Mouse (Mus musculus) limb, embryonic 11.5 days (tissue): ENCODE results near the gene Ephb2. TPM values are rescaled to one million over a fixed set of nuclear protein-coding genes. Genes with fewer than 3 reads are reported as not detected.

Experiments used
- ATAC-seq: fragments of 200-750 bp; cut with Nextera tagmentation; 2 replicates; pipeline ENCODE4 v1.8.0; 2017; ENCODE audit warnings: low read depth; ENCODE audit not compliant: insufficient number of reproducible peaks, low FRiP score, low TSS enrichment
- DNase-seq: peaks from one replicate; pipeline ENCODE4 v3.0.0-alpha.2; 2015; ENCODE audit warnings: low spot score
- H3K27ac ChIP-seq: fragments of 300-500 bp; sonication (generic); replicated peaks from 2 replicates; pipeline ENCODE4 v1.5.1; 2014; ENCODE audit warnings: low read depth, mild to moderate bottlenecking, low read length
- H3K27me3 ChIP-seq: fragments of 300-500 bp; sonication (generic); 2 replicates; pipeline ENCODE4 v1.6.1; 2014; ENCODE audit warnings: mild to moderate bottlenecking, low read length, mixed read lengths; ENCODE audit not compliant: control insufficient read depth, insufficient read depth
- H3K36me3 ChIP-seq: fragments of 300-500 bp; sonication (generic); 2 replicates; pipeline ENCODE4 v1.6.1; 2014; ENCODE audit warnings: mild to moderate bottlenecking, low read length, moderate library complexity, mixed read lengths; ENCODE audit not compliant: control insufficient read depth, insufficient read depth
- H3K4me1 ChIP-seq: fragments of 300-500 bp; sonication (generic); 2 replicates; pipeline ENCODE4 v1.6.1; 2014; ENCODE audit warnings: low read length, mixed read lengths; ENCODE audit not compliant: control insufficient read depth, insufficient read depth
- H3K4me2 ChIP-seq: fragments of 300-500 bp; sonication (generic); 2 replicates; pipeline ENCODE4 v1.6.1; 2014; ENCODE audit warnings: low read depth, mild to moderate bottlenecking, moderate library complexity; ENCODE audit not compliant: severe bottlenecking
- H3K4me3 ChIP-seq: fragments of 300-500 bp; sonication (generic); 2 replicates; pipeline ENCODE4 v1.5.1; 2014; ENCODE audit warnings: low read depth, low read length
- H3K9ac ChIP-seq: fragments of 300-500 bp; sonication (generic); 2 replicates; pipeline ENCODE4 v1.6.1; 2014; ENCODE audit warnings: mild to moderate bottlenecking, low read length
- H3K9me3 ChIP-seq: fragments of 300-500 bp; sonication (generic); 2 replicates; pipeline ENCODE4 v1.6.1; 2016; ENCODE audit warnings: low read length; ENCODE audit not compliant: control insufficient read depth
- WGBS: fragments of 180-500 bp; shearing (Covaris S2); extraction: QIAGEN DNeasy Blood & Tissue Kit; methylation state at CpG from one replicate; pipeline ENCODE4 v1.1.7; 2014; 5-methylcytosine and 5-hydroxymethylcytosine counted together
- polyA plus RNA-seq: library from polyadenylated mRNA; unstranded; fragments of >200 nt; fragmentation: Nextera tagmentation; extraction: Ambion mirVana; gene quantifications from 2 replicates; pipeline ENCODE4 v1.2.1, GENCODE M21; 2014

Ephb2 gene
- polyA plus RNA-seq = 12.5 and 16.2 TPM in 2 replicates

DNA sequence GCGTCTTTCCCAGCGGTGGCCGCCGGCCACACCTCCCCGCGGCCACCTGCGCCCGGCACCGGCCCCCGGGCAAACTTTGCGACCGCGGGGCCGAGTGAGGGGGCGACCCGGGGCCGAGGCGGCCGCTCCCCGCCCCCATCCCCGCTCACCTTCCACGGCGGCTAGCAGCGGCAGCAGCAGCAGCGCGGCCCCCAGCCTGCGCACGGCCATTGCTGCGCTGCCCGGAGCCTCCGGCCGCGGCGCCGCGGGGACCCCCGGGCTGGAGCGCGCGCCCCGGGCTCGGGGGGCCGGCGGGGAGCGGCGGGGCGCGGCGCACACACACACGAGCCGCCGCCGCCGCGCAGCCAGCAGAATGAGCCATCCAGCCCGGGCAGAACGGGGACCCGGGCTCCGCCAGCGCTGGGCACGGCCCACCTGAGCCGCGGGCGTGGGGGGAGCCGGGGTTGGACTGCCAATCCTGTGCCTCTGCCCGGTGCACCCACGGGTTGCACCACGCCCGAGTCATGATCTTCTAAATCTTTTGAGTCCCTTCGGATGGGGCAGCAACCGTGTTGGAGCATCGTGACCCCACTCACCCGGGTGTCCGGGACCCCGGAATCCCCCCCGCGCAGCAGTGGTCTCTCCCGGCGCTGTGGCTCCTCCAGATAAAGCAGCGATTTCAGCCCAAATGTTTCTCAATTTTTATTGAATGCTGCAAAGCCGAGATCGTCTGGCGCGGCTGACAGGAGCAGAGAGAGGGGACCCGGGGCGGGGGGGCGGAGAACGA, at the start of gene Ephb2:
Ephb2 (minus strand) TSS at position 368 of the 766 bp plus-strand sequence.
- Histone ChIP-seq H3K4me3 (peak within 1 kb of the TSS; percentile 83), H3K9me3 (no peaks in the 10 kb centered on the region), H3K27ac (peak within 1 kb of the TSS; percentile 68), H3K4me1 (peaks cover 36% of the 10 kb centered on the region), H3K36me3 (no peaks in the 10 kb centered on the region), H3K27me3 (peaks cover 17% of the 10 kb centered on the region), H3K4me2 (peak within 1 kb of the TSS; percentile 89), H3K9ac (peak within 1 kb of the TSS; percentile 86)
- DNase-seq (peak; percentile 88), ATAC-seq (peak; percentile 73)
- WGBS = under 1% methylated on average over 72 of the region's 88 CpGs

DNA sequence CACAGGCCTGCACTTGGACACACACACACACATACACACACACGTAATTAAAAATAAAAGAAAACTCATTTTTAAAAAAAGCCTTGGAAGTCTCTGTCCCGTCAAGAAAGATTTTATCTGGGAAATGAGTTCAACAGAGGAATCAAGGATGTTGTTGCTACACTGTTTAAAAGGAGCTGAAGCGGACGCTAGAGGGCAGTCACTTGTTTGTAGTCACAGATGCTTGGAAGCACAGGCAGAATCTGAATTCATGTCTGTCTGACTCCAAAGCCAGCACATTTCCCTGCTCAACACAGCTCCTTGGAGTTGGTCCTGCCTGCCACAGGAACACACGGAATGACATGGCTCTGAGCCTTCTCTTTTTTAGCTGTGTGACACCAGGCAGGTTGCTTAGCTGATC, 42.8 kb upstream of the Ephb2 start:
- H3K36me3 ChIP-seq = no peaks in the 10 kb centered on the region
- no peak overlapping the region for H3K4me2 ChIP-seq
- H3K9ac ChIP-seq = no peak overlapping the region
- H3K4me3 ChIP-seq = no peak overlapping the region
- H3K27me3 ChIP-seq = no peaks in the 10 kb centered on the region
- no peak for DNase-seq
- ATAC-seq = no peak
- WGBS = 23% methylated on average over 5 of the region's 5 CpGs
- H3K27ac ChIP-seq = no peak overlapping the region
- H3K9me3 ChIP-seq = no peaks in the 10 kb centered on the region
- no peaks in the 10 kb centered on the region for H3K4me1 ChIP-seq

GRCm38 (mm10) chr4:136878171-136878570, 42.4 kb upstream of the Ephb2 start:
- no peaks in the 10 kb centered on the region for H3K4me1 ChIP-seq
- H3K9ac ChIP-seq = no peak overlapping the region
- no peak overlapping the region for H3K4me3 ChIP-seq
- no peaks in the 10 kb centered on the region for H3K36me3 ChIP-seq
- no peaks in the 10 kb centered on the region for H3K9me3 ChIP-seq
- ATAC-seq = no peak
- no peak for DNase-seq
- H3K27me3 ChIP-seq = no peaks in the 10 kb centered on the region
- WGBS = 42% methylated on average over 8 of the region's 8 CpGs
- H3K4me2 ChIP-seq = no peak overlapping the region
- H3K27ac ChIP-seq = no peak overlapping the region

GRCm38 (mm10) chr4:136876971-136877370, 41.2 kb upstream of the Ephb2 start:
- H3K27ac ChIP-seq = no peak overlapping the region
- no peak overlapping the region for H3K4me2 ChIP-seq
- H3K9me3 ChIP-seq = no peaks in the 10 kb centered on the region
- no peak overlapping the region for H3K9ac ChIP-seq
- H3K36me3 ChIP-seq = no peaks in the 10 kb centered on the region
- DNase-seq (peak; percentile 75), ATAC-seq (no peak)
- no peaks in the 10 kb centered on the region for H3K4me1 ChIP-seq
- no peak overlapping the region for H3K4me3 ChIP-seq
- WGBS = 20% methylated on average over 7 of the region's 7 CpGs
- no peaks in the 10 kb centered on the region for H3K27me3 ChIP-seq

DNA sequence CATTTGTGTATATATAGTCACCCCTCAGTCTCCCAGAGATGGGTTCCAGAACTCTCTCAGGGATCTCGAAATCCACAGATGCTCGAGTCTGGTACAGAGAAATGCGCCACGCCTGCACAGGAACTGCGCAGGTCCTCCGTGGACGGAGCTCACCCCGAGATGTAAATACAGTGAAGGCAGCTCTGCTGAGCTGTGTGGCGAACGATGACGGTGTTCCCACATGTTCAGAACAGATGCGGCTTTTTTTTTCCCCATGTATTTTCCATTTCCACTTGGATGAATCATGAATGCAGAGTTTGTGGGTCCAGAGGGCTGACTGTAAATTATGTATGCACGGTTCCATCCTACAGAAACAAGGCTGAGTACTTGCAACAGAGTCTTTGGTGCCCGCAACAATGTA, 39.2 kb upstream of the Ephb2 start:
- H3K4me3 ChIP-seq = no peak overlapping the region
- ATAC-seq (no peak), DNase-seq (no peak)
- no peak overlapping the region for H3K27ac ChIP-seq
- H3K4me1 ChIP-seq = no peaks in the 10 kb centered on the region
- H3K4me2 ChIP-seq = no peak overlapping the region
- H3K9ac ChIP-seq = no peak overlapping the region
- H3K36me3 ChIP-seq = no peaks in the 10 kb centered on the region
- 92% methylated on average over 14 of the region's 14 CpGs for WGBS
- no peaks in the 10 kb centered on the region for H3K9me3 ChIP-seq
- no peaks in the 10 kb centered on the region for H3K27me3 ChIP-seq

DNA sequence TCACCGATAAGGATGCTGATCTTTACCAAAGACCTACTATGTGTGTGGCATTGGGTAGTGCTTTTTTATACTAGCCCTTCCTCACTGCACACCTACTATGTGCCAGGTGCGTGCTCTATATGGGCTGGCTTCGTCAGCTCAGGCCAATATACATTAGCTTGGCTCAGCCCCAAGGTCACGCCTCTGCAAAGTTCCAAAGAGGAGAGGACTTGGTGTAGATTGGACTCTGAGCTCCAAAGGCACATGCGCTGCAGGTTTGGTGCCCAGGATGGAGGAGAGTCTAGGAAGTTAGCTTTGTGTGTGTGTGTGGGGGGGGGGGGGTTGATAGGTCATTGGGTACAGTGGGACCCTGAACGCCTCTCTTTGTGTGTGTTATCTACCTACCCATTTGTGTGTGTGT, 32.6 kb upstream of the Ephb2 start:
- no peaks in the 10 kb centered on the region for H3K27me3 ChIP-seq
- ATAC-seq (no peak), DNase-seq (no peak)
- H3K9ac ChIP-seq = no peak overlapping the region
- no peak overlapping the region for H3K4me3 ChIP-seq
- H3K27ac ChIP-seq = no peak overlapping the region
- WGBS = 83% methylated on average over 6 of the region's 6 CpGs
- no peak overlapping the region for H3K4me2 ChIP-seq
- H3K4me1 ChIP-seq = peaks cover 8% of the 10 kb centered on the region
- H3K36me3 ChIP-seq = no peaks in the 10 kb centered on the region
- no peaks in the 10 kb centered on the region for H3K9me3 ChIP-seq

- ATAC-seq = no peak
- no peaks in the 10 kb centered on the region for H3K9me3 ChIP-seq
Observed at GRCm38 (mm10) chr4:136867690-136868345, 32.0 kb upstream of the Ephb2 start.

DNA sequence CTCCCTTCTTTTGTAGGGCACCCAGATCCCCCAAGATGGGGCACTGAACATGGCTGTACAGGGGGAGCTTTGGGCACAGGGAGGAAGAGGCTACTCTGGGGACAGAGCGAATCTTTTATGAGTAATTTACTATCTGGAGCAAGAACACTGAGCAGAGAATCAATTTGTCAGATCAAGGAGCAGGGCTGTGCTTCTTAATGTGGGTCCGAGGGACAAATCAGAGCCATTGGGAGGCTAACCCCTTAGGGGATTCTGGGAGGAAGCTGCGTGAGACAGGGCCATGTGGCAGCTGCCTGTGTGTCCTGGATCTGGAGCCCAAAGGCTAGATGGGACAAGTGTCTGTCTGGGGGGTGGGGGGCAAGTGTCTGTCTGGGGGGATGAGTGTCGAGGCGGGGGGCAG, 29.7 kb upstream of the Ephb2 start:
- Histone ChIP-seq H3K9ac (no peak overlapping the region), H3K4me3 (no peak overlapping the region), H3K27ac (no peak overlapping the region), H3K27me3 (no peaks in the 10 kb centered on the region), H3K4me1 (peaks cover 13% of the 10 kb centered on the region), H3K36me3 (no peaks in the 10 kb centered on the region), H3K4me2 (no peak overlapping the region), H3K9me3 (no peaks in the 10 kb centered on the region)
- DNase-seq (no peak), ATAC-seq (no peak)
- WGBS = 70% methylated on average over 5 of the region's 5 CpGs

More at GRCm38 (mm10) chr4:136867690-136868345, 32.0 kb upstream of the Ephb2 start:
- Histone ChIP-seq H3K27ac (no peak overlapping the region), H3K9ac (no peak overlapping the region), H3K4me2 (no peak overlapping the region), H3K36me3 (no peaks in the 10 kb centered on the region), H3K4me1 (peaks cover 8% of the 10 kb centered on the region), H3K27me3 (no peaks in the 10 kb centered on the region), H3K4me3 (no peak overlapping the region)
- peak; percentile 56 for DNase-seq
- WGBS = 10% methylated on average over 12 of the region's 12 CpGs
